Mouse (Mus musculus) thymus, adult 2 months (tissue): ENCODE results near the gene Fcer1a. TPM values are rescaled to one million over a fixed set of nuclear protein-coding genes. Genes with fewer than 3 reads are reported as not detected.
"Not testable (repeated sequence)": the region's sequence is repeated elsewhere in the genome, so short reads cannot be mapped to it uniquely, and the experiment has no call there.

ENCODE experiments used
- DNase-seq: peaks from one replicate; pipeline ENCODE4 v3.0.0; 2021
- H3K27ac ChIP-seq: fragments of 200-500 bp; 2 replicates; pipeline ENCODE4 v1.5.1; 2012; ENCODE audit warnings: low read length, control low read depth; ENCODE audit not compliant: control insufficient read depth, insufficient read depth
- H3K27me3 ChIP-seq: fragments of 200-500 bp; 2 replicates; pipeline ENCODE4 v1.6.1; 2012; ENCODE audit warnings: mild to moderate bottlenecking, low read length, moderate library complexity, mixed read lengths; ENCODE audit not compliant: control insufficient read depth, insufficient read depth
- H3K36me3 ChIP-seq: fragments of 200-500 bp; 2 replicates; pipeline ENCODE4 v1.6.1; 2012; ENCODE audit warnings: mild to moderate bottlenecking, low read length, moderate library complexity; ENCODE audit not compliant: control insufficient read depth, insufficient read depth
- H3K4me1 ChIP-seq: fragments of 200-500 bp; replicated peaks from 2 replicates; pipeline ENCODE4 v1.6.1; 2012; ENCODE audit warnings: low read length; ENCODE audit not compliant: control insufficient read depth, insufficient read depth
- H3K4me3 ChIP-seq: fragments of 200-500 bp; 2 replicates; pipeline ENCODE4 v1.5.1; 2012; ENCODE audit warnings: mild to moderate bottlenecking, low read length, control low read depth, moderate library complexity; ENCODE audit not compliant: control insufficient read depth, insufficient read depth
- CTCF ChIP-seq: fragments of 200-500 bp; IDR thresholded peaks from 2 replicates; pipeline ENCODE4 v1.5.1; 2012; ENCODE audit warnings: mild to moderate bottlenecking, control low read depth, low read length, moderate library complexity, borderline replicate concordance; ENCODE audit not compliant: control insufficient read depth, poor library complexity, insufficient read depth; ENCODE audit errors: extremely low read depth
- POLR2A ChIP-seq: fragments of 200-500 bp; IDR thresholded peaks from 2 replicates; pipeline ENCODE4 v1.6.1; 2012; ENCODE audit warnings: mild to moderate bottlenecking, low read length, control low read depth, moderate library complexity; ENCODE audit not compliant: control insufficient read depth, poor library complexity, insufficient read depth; ENCODE audit errors: extremely low read depth
- whole genome bisulfite sequencing: fragments of 180-500 bp; shearing (Covaris S2); methylation state at CpG from one replicate; pipeline ENCODE4 v1.1.7; 2018; 5-methylcytosine and 5-hydroxymethylcytosine counted together
- polyA plus RNA-seq: library from polyadenylated mRNA; depleted of rRNA; stranded (reverse); fragments of >200 nt; gene quantifications from 2 replicates; pipeline ENCODE4 v1.2.3, GENCODE M21; 2012; rRNA removed

Fcer1a gene
- polyA plus RNA-seq = 0.13 TPM in 1 of 2 replicates, not detected in the other

- no peak for TF ChIP-seq POLR2A
- TF ChIP-seq CTCF = no peak
- H3K36me3 ChIP-seq = no peaks in the 10 kb centered on the region
- no peaks in the 10 kb centered on the region for H3K27me3 ChIP-seq
- H3K27ac ChIP-seq = no peak within 1 kb of the TSS
- H3K4me1 ChIP-seq = no peaks in the 10 kb centered on the region
- no peak within 1 kb of the TSS for H3K4me3 ChIP-seq
- DNase-seq = no peak
- 49% methylated on average over 2 of the region's 2 CpGs for WGBS
Measured at GRCm38 (mm10) chr1:173227081-173227480, at the start of gene Fcer1a. Gene Fcer1a (minus strand): TSS chr1:173227214.

DNA sequence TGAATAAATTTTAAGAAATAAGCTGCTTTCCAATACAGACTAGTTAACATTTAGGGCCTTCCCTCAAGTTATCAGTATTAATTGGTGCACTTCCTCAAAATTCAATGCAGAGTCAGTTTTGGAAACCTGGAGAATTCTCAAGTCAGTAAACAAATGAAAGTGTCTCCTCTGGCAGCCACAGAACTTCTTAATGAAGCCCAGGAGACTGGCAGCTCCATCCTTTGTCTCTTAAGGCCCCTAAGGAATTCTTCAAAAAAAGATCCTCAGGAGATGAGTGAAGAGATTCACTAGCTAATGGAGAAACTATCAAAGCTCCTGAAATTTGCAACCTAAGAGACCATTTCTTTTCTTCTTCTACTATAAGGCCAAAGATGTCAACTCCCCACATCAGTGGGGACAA lies 38.7 kb upstream of the Fcer1a start, which contains the start of gene Olfr418:
Gene Olfr418, plus strand, starts transcription at position 301 of the 400 bp plus-strand sequence.
- no peak within 1 kb of the TSS for H3K27ac ChIP-seq
- no peaks in the 10 kb centered on the region for H3K27me3 ChIP-seq
- H3K36me3 ChIP-seq = no peaks in the 10 kb centered on the region
- DNase-seq = no peak
- H3K4me1 ChIP-seq = no peaks in the 10 kb centered on the region
- H3K4me3 ChIP-seq = no peak within 1 kb of the TSS
- TF ChIP-seq POLR2A = no peak
- no peak for TF ChIP-seq CTCF

DNA sequence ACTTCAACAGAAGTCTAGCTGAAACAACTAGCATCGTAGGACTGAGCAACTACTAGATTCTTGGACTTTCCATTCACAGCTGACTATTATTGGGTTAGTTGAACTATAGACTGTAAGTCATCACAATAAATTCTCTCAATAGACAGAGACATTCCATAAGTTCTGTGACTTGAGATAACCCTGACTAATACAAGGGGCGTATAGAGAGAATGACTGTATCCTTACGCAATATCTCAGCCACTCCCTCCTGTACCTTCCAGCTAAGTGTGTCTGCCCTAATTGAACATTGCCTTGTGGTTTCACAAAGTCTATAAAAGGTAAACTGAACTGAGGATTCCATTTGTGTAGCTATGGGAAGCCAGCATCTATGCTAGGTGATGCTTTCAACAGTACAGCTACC lies 22.9 kb upstream of the Fcer1a start:
- H3K27ac ChIP-seq = no peak overlapping the region
- WGBS = 95% methylated on average over 3 of the region's 3 CpGs
- no peak overlapping the region for H3K4me3 ChIP-seq
- H3K4me1 ChIP-seq = no peaks in the 10 kb centered on the region
- no peak for TF ChIP-seq CTCF
- no peak for TF ChIP-seq POLR2A
- H3K27me3 ChIP-seq = no peaks in the 10 kb centered on the region
- DNase-seq = no peak
- no peaks in the 10 kb centered on the region for H3K36me3 ChIP-seq

DNA sequence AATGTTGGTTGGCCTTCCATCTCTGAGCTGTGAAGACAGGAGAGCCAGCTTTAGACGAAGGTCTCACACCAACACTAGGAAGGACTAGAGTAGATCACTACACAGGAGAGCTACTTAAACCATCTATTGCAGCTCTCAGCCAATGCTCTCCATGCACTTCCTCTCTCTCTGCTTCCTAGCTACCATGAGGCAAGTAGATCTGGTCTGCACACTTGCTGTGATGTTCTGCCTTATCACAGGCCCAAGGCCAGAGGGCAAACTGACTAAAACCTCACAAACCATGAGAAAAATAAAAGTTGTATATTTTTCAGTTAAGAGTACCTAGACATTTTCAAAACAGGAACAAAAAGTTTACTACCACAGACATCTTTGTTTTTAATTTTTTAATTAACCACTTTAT lies 10.0 kb upstream of the Fcer1a start:
- not testable (repeated sequence) for H3K4me3 ChIP-seq, H3K27me3 ChIP-seq, DNase-seq, H3K36me3 ChIP-seq, H3K27ac ChIP-seq, H3K4me1 ChIP-seq
- 88% methylated on average over 1 of the region's 1 CpGs for WGBS

DNA sequence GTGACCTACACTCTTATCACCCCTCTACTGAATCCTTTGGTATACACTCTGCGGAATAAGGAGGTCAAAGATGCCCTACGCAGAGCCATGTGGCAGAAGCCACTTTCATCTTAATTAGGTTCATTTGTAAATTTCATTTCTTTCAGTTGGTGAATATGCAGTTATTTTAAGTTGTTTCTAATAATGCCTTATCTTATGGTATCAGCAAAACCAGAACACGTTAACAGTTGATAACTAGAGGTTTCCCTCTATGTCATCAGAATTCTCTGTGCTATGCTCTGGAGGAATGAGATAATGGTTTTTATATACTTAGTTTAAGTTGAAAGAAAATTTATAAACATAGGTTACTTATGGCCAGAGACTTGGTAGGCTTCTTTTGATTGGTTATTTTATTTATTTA lies 10.5 kb downstream of the Fcer1a start:
- 88% methylated on average over 3 of the region's 3 CpGs for WGBS
- DNase-seq = no peak
- no peaks in the 10 kb centered on the region for H3K36me3 ChIP-seq
- no peak overlapping the region for H3K27ac ChIP-seq
- H3K4me3 ChIP-seq = no peak overlapping the region
- no peak for TF ChIP-seq POLR2A
- no peak for TF ChIP-seq CTCF
- no peaks in the 10 kb centered on the region for H3K27me3 ChIP-seq
- H3K4me1 ChIP-seq = no peaks in the 10 kb centered on the region

GRCm38 (mm10) chr1:173212092-173212491 lies 14.9 kb downstream of the Fcer1a start, which contains the start of gene Olfr1404:
Gene Olfr1404 (plus strand): TSS chr1:173212392.
- 83% methylated on average over 5 of the region's 5 CpGs for WGBS
- no peak for DNase-seq
- TF ChIP-seq POLR2A (no peak), CTCF (no peak)
- H3K27ac ChIP-seq = no peak within 1 kb of the TSS
- no peaks in the 10 kb centered on the region for H3K4me1 ChIP-seq
- H3K36me3 ChIP-seq = no peaks in the 10 kb centered on the region
- H3K4me3 ChIP-seq = no peak within 1 kb of the TSS
- H3K27me3 ChIP-seq = no peaks in the 10 kb centered on the region

- no peak for TF ChIP-seq CTCF
- TF ChIP-seq POLR2A = no peak
- H3K4me3 ChIP-seq = no peak within 1 kb of the TSS
- no peak within 1 kb of the TSS for H3K27ac ChIP-seq
- no peaks in the 10 kb centered on the region for H3K27me3 ChIP-seq
- 86% methylated on average over 5 of the region's 5 CpGs for WGBS
- no peaks in the 10 kb centered on the region for H3K4me1 ChIP-seq
- H3K36me3 ChIP-seq = no peaks in the 10 kb centered on the region
- no peak for DNase-seq
Measured at GRCm38 (mm10) chr1:173197508-173197907, 29.5 kb downstream of the Fcer1a start, which contains the start of gene Olfr218. Gene Olfr218 (plus strand): TSS chr1:173197808.
